Mouse (Mus musculus) heart, postnatal 0 days (tissue): Measurements from ENCODE around the gene Ehbp1l1. TPM values are rescaled to one million over a fixed set of nuclear protein-coding genes. Genes with fewer than 3 reads are reported as not detected.

Experiments
- ATAC-seq: fragments of 200-750 bp; cut with Nextera tagmentation; 2 replicates; pipeline ENCODE4 v1.8.0; 2017; ENCODE audit warnings: low read depth, moderate number of reproducible peaks, moderate library complexity; ENCODE audit not compliant: insufficient read depth
- DNase-seq: peaks from one replicate; pipeline ENCODE4 v3.0.0-alpha.2; 2016; ENCODE audit warnings: low spot score
- H3K27ac ChIP-seq: fragments of 300-500 bp; sonication (generic); 2 replicates; pipeline ENCODE4 v1.5.1; 2014; ENCODE audit warnings: low read depth, mild to moderate bottlenecking
- H3K27me3 ChIP-seq: fragments of 300-500 bp; sonication (generic); 2 replicates; pipeline ENCODE4 v1.6.1; 2014; ENCODE audit warnings: low read length, mixed read lengths; ENCODE audit not compliant: control insufficient read depth, insufficient read depth
- H3K36me3 ChIP-seq: fragments of 300-500 bp; sonication (generic); replicated peaks from 2 replicates; pipeline ENCODE4 v1.6.1; 2014; ENCODE audit warnings: low read length, mixed read lengths; ENCODE audit not compliant: control insufficient read depth, insufficient read depth
- H3K4me1 ChIP-seq: fragments of 300-500 bp; sonication (generic); 2 replicates; pipeline ENCODE4 v1.6.1; 2014; ENCODE audit warnings: antibody characterized with exemption; ENCODE audit not compliant: control insufficient read depth, insufficient read depth
- H3K4me2 ChIP-seq: fragments of 300-500 bp; sonication (generic); 2 replicates; pipeline ENCODE4 v1.6.1; 2014; ENCODE audit warnings: low read depth, mild to moderate bottlenecking, low read length, moderate library complexity
- H3K4me3 ChIP-seq: fragments of 300-500 bp; sonication (generic); 2 replicates; pipeline ENCODE4 v1.5.1; 2014; ENCODE audit warnings: low read depth, low read length
- H3K9ac ChIP-seq: fragments of 300-500 bp; sonication (generic); replicated peaks from 2 replicates; pipeline ENCODE4 v1.6.1; 2014; ENCODE audit warnings: low read depth, low read length, mixed read lengths
- H3K9me3 ChIP-seq: fragments of 300-500 bp; sonication (generic); replicated peaks from 2 replicates; pipeline ENCODE4 v1.6.1; 2016; ENCODE audit warnings: low read length; ENCODE audit not compliant: control insufficient read depth
- CTCF ChIP-seq: IDR thresholded peaks from 2 replicates; pipeline ENCODE4 v1.5.1; 2016; ENCODE audit warnings: antibody characterized with exemption, control low read depth, low read depth
- EP300 ChIP-seq: IDR thresholded peaks from 2 replicates; pipeline ENCODE4 v1.6.1; 2016; ENCODE audit warnings: antibody characterized with exemption, low read depth
- WGBS: fragments of 180-500 bp; shearing (Covaris S2); extraction: QIAGEN DNeasy Blood & Tissue Kit; methylation state at CpG from one replicate; pipeline ENCODE4 v1.1.7; 2014; 5-methylcytosine and 5-hydroxymethylcytosine counted together
- polyA plus RNA-seq: library from polyadenylated mRNA; unstranded; fragments of >200 nt; fragmentation: Nextera tagmentation; extraction: Ambion mirVana; gene quantifications from 2 replicates; pipeline ENCODE4 v1.2.1, GENCODE M21; 2015
- total RNA-seq: library from RNA; depleted of rRNA; stranded (reverse); fragments of >200 nt; gene quantifications from 2 replicates; pipeline ENCODE4 v1.2.3, GENCODE M21; 2014; ENCODE audit warnings: low replicate concordance

The Ehbp1l1 gene
- total and polyA plus RNA-seq, 2 experiments from 2014 or later: 111 to 113 TPM

DNA sequence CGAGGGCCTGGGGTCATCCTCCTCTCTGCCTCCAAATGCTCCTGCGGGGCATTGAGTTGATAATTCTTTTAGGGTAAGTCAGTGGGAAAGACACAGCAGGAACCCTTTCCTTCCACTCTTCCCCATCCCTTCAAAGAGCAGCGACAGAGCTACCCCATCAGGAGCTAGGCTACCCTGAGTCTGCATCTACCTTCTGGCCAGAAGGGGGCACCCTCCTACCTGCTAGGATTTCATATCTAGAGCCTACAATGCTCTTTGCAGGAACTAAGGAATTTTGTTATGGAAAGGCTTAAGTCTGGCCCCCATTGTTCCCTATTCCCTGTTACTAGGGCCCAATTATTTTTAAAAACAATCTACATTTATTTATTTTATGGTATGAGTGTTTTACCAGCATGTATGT lies 14.9 kb downstream of the Ehbp1l1 start:
- no peaks in the 10 kb centered on the region for H3K9me3 ChIP-seq
- H3K9ac ChIP-seq: no peak overlapping the region
- H3K4me3 ChIP-seq: no peak overlapping the region
- H3K27ac ChIP-seq: no peak overlapping the region
- TF ChIP-seq EP300 (no peak), CTCF (peak; percentile 77)
- no peak overlapping the region for H3K4me2 ChIP-seq
- no peaks in the 10 kb centered on the region for H3K27me3 ChIP-seq
- peaks cover 7% of the 10 kb centered on the region for H3K4me1 ChIP-seq
- H3K36me3 ChIP-seq: peaks cover 78% of the 10 kb centered on the region
- 21% methylated on average over 3 of the region's 3 CpGs for WGBS
- ATAC-seq (no peak), DNase-seq (peak; percentile 75)

DNA sequence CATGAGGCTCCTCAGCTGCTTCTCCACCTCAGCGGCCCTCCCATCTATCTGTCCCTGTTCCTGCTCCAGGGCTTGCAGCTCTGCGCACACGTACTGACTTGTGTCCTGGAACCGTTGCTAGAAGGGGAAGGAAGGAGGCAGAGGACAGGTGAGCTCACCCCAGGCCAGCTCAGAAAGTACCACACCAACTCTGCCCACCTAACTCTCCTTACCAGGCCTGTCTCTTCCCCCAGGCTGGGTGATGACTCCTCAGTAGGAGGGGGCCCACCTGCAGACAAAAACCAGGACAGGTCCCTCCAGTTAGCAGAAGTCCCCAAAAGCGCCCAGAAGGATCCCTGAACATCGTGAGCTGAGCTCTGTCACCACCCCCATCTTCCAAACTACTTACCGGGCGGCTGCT lies 15.5 kb downstream of the Ehbp1l1 start:
- Histone ChIP-seq H3K4me2 (no peak overlapping the region), H3K9me3 (no peaks in the 10 kb centered on the region), H3K27me3 (no peaks in the 10 kb centered on the region), H3K4me3 (no peak overlapping the region), H3K9ac (no peak overlapping the region), H3K27ac (no peak overlapping the region), H3K36me3 (peaks cover 78% of the 10 kb centered on the region), H3K4me1 (peaks cover 8% of the 10 kb centered on the region)
- no peak for TF ChIP-seq CTCF
- no peak for TF ChIP-seq EP300
- DNase-seq: no peak
- ATAC-seq: no peak
- WGBS: 88% methylated on average over 8 of the region's 8 CpGs

DNA sequence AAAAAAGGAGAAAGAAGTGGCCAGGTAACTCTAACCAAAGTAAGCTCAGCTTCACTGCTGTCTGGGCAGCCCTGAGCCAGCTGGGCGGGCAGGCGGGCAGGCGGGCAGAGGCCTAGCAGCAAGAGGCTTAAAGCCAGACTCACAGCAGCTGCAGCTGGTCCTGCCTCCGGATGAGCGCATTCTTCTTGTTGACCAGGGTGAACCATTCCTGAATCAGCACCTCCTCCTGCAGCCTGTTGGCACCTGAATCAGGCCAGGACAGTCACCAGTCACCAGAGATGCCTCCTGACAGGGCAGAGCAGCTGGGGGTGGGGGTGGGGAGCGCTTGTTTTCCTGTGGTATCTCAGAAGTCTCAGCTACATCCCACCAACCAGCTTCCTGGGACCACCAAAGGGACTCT lies 16.0 kb downstream of the Ehbp1l1 start:
- peaks cover 73% of the 10 kb centered on the region for H3K36me3 ChIP-seq
- ATAC-seq: no peak
- TF ChIP-seq EP300 (no peak), CTCF (no peak)

DNA sequence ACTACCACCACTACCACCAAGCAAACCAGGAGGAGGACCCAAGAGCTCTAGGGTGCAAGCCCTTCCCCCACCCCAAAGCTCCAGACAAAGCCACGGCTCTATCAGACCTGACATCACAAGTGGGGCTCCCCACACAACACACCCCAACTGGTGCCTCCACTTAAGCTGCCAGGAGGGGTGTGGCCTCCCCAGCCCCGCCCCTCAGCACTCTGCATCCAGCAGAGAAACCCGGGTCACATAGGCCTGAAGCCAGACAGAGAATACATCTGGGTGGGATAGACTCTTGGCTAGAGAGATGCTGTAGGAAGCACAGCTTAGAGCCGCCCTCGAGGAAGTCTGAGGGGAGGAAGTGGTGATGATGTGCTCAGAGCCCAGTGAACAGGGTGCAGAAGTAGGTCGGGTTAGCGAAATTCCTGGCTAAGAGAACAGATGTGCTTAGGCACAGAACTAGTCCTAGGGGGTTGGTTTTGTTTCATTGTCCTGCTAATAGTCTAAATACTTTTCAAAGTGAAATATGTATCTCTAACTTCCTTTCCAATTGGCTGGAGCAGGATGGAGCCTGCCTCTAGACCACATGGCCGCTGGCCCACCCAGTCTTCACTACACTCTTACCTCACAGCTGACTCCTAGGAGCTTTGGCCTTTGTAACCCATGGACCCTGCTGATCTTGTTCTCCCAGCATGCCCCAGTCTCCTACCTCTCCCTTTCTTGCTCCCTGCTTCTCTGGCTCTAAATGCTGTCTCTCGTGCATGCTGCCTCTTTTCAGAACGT lies 21.1 kb downstream of the Ehbp1l1 start:
- Histone ChIP-seq H3K4me2 (no peak overlapping the region), H3K27ac (peak overlapping the region; percentile 64), H3K4me1 (0 out of 2 replicates have a peak, but pooled peaks cover 7% of the 10 kb centered on the region), H3K36me3 (peaks cover 80% of the 10 kb centered on the region), H3K9ac (no peak overlapping the region), H3K9me3 (no peaks in the 10 kb centered on the region), H3K4me3 (no peak overlapping the region), H3K27me3 (no peaks in the 10 kb centered on the region)
- DNase-seq (peak; percentile 68), ATAC-seq (peak; percentile 62)
- 30% methylated on average over 10 of the region's 10 CpGs for WGBS
- TF ChIP-seq CTCF: no peak
- TF ChIP-seq EP300: no peak

More for the DNA sequence above, 16.0 kb downstream of the Ehbp1l1 start:
- H3K4me3 ChIP-seq: no peak overlapping the region
- H3K4me1 ChIP-seq: peaks cover 13% of the 10 kb centered on the region
- H3K27ac ChIP-seq: no peak overlapping the region
- no peaks in the 10 kb centered on the region for H3K9me3 ChIP-seq
- no peak for DNase-seq
- no peaks in the 10 kb centered on the region for H3K27me3 ChIP-seq
- no peak overlapping the region for H3K4me2 ChIP-seq
- 96% methylated on average over 6 of the region's 6 CpGs for WGBS
- no peak overlapping the region for H3K9ac ChIP-seq

DNA sequence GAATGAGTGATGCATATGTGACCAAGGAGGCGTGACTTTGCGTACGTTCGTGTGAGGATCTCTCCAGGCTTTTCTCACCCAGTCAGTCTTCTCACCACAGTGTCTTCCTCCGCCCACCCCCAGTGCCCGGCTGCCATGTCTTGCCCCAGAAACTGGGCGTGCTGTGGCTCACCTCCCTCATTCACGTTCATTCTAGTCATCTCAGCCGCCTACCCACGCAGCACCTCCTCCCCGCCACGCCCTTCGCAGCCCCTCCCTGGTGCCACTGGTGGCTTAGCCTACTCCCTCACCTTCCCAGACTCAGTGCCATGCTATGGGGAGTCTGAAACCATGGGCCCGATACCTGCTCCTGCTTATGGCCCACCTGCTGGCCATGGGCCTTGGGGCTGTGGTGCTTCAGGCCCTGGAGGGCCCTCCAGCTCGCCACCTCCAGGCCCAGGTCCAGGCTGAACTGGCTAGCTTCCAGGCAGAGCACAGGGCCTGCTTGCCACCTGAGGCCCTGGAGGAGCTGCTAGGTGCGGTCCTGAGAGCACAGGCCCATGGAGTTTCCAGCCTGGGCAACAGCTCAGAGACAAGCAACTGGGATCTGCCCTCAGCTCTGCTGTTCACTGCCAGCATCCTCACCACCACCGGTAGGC lies 21.8 kb downstream of the Ehbp1l1 start, which contains the start of gene Kcnk7:
Gene Kcnk7, plus strand, starts transcription at position 205 of the 638 bp plus-strand sequence.
- Histone ChIP-seq H3K27me3 (no peaks in the 10 kb centered on the region), H3K4me1 (0 out of 2 replicates have a peak, but pooled peaks cover 7% of the 10 kb centered on the region), H3K27ac (peak within 1 kb of the TSS; percentile 64), H3K36me3 (peaks cover 81% of the 10 kb centered on the region), H3K9me3 (no peaks in the 10 kb centered on the region), H3K4me3 (no peak within 1 kb of the TSS), H3K4me2 (no peak within 1 kb of the TSS), H3K9ac (no peak within 1 kb of the TSS)
- 64% methylated on average over 17 of the region's 17 CpGs for WGBS
- TF ChIP-seq CTCF (no peak), EP300 (no peak)
- no peak for DNase-seq
- peak; percentile 7; the same call in 1 of the 2 replicates for ATAC-seq
